Mouse (Mus musculus) gastrocnemius, postnatal 36 days (tissue): ENCODE data around the gene Cadps. TPM values are rescaled to one million over a fixed set of nuclear protein-coding genes. Genes with fewer than 3 reads are reported as not detected.
"Not testable (repeated sequence)": the region's sequence is repeated elsewhere in the genome, so short reads cannot be mapped to it uniquely, and the experiment has no call there.

Source experiments
- DNase-seq, 2 experiments: peaks; one replicate each; pipeline ENCODE4 v3.0.0; 2022
- intact Hi-C: fragments of 180-260 bp; cut with DNase I; formaldehyde crosslinking; loops from one replicate; pipeline ENCODE4 v1.15.1; 2025
- total RNA-seq, 2 experiments: library from RNA; stranded (reverse); gene quantifications; 2 replicates each; pipeline ENCODE4 v1.2.3; 2021

The Cadps gene
- total RNA-seq, 2 experiments from 2014 or later = not detected

DNA sequence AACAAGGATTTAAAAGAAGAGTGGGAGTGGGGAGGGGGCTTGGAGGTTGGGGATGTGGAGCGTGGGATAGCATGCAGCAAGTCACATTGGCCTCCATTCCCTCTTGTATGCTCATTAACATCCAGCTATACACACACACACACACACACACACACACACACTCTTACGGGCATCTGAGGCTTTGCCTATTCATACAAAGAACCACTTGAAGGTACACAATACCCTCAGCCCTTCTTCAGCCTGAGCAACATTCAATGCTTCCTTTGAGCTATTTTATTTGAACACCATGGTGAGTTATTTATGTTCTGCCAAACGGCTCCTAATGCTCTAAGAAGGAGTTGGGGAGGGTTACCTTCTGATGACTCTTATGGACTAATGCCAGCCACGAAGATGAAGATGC is 227.6 kb downstream of the Cadps start:
- intact Hi-C loops = no loop called here

DNA sequence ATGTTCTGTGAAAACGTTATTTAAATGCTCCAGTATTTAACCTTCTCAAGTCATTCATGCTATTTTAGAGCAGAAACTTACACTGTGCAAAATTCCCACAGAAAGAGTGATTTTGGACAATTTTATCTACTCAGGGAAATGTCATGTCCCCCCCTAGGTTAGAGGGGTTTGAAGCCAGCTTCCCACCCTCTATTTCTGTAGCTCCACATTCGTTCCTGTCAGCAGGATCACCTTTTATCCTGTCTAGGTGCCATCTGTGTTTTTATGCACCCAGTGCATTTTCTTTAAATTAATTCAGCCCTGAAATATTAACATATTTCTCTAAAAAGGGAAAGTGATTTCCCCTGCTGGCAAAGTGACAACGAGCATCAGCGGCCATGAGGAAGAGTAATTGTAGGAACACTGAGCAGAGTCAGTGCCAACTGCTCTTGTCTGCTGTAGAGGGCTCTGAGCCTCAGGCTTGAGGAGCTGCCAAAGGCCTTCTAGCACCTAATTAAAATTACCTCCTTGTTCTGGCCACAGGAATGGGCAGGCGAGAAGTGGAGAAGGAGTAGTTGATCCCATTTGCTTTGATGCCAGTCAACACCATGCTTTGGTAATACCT is 230.3 kb downstream of the Cadps start:
- intact Hi-C loops = no loop called here
- DNase-seq = no peak

More for the DNA sequence above, 227.6 kb downstream of the Cadps start:
- DNase-seq = no peak

- DNase-seq = no peak
- intact Hi-C loops = no loop called here
Measured at GRCm38 (mm10) chr14:12591829-12592228, 231.1 kb downstream of the Cadps start.

DNA sequence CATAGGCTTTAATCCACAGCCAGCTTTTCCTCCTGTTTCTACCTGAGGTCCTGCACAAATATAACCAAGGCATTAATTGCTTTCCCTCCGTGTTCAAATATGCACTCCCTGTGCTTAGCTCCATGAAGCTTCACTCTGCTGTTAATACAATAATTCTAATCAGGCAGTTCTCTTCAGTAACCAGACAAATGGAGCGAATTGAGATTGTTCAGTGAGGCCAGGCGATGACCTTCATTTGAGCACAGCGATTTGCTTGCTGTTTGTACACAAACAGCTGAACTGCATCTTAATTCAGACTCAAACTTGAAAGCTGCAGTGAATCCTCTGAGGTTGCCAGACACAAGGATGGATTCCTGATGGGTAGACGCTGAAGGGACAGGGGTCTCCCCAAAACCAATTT is 239.3 kb downstream of the Cadps start:
- DNase-seq = no peak
- intact Hi-C loops = no loop called here

- no peak for DNase-seq
- intact Hi-C loops = no loop called here
Measured at GRCm38 (mm10) chr14:12581657-12582056, 241.2 kb downstream of the Cadps start.

GRCm38 (mm10) chr14:12580786-12581185 is 242.1 kb downstream of the Cadps start:
- DNase-seq = no peak
- intact Hi-C loops = no loop called here

- DNase-seq = no peak
- intact Hi-C loops = loop anchor here (5.0 kb wide), 1 partner anchor 659 kb away; no protein-coding TSS in a partner anchor
Measured at GRCm38 (mm10) chr14:12578156-12578555, 244.7 kb downstream of the Cadps start.

DNA sequence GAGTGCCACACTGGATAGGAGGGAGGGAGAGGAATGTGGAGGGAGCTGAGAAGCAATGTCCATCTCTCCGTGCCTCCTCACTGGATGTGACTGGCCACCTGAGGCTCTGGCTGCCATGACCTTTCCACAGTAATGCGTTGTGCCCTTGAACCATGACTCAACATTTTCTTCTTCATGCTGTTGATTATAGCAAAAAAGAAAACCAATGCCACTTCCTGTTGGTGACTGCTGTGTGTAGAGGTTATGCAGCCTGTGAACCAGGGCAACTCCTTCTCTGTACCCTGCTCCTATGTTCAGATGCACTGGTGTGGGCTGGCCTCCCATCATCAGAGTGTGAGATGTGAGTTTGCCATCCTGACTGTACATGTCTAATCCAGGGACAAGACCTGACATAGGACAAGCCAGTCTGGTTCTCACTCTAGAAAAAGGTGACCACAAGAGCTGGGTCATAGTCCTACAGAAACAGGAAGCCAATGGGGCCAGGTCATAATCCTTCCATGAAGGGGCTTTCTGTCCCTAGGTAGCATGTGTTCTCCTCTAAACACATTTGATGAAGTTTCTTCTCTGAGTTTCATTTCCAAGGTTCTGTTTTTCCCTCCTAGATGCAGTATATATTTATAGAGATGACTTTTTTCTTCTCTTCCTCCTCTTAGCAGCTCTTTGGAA is 245.3 kb downstream of the Cadps start:
- no peak for DNase-seq
- intact Hi-C loops = loop anchor here (5.0 kb wide), 1 partner anchor 660 kb away; no protein-coding TSS in a partner anchor

DNA sequence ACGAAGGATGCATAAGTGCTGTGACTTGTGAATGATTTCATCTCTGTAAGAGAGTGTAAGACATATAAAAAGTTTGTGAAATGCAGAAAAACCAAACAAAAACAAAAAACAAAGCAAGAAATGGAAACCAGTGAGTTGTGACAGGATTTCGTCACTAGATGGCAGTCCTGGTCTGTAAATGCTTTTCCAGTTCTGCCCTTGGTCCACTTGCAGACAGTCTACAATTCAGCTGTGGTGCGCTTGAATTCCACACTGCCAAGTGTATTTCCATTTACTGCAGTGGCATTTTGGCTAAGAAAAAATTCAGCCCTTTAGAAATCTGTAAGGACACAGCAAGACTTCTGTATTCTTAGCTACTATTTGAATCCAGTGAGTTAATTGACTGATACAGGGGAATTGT is 247.8 kb downstream of the Cadps start:
- no peak for DNase-seq
- intact Hi-C loops = loop anchor here (5.0 kb wide), 1 partner anchor 662 kb away; no protein-coding TSS in a partner anchor

GRCm38 (mm10) chr14:12574336-12574735 is 248.5 kb downstream of the Cadps start:
- no peak for DNase-seq
- intact Hi-C loops = no loop called here

GRCm38 (mm10) chr14:12561730-12562129 is 261.1 kb downstream of the Cadps start:
- intact Hi-C loops, DNase-seq: not testable (repeated sequence)

GRCm38 (mm10) chr14:12560233-12560577 is 262.7 kb downstream of the Cadps start:
- DNase-seq = no peak
- intact Hi-C loops = no loop called here

DNA sequence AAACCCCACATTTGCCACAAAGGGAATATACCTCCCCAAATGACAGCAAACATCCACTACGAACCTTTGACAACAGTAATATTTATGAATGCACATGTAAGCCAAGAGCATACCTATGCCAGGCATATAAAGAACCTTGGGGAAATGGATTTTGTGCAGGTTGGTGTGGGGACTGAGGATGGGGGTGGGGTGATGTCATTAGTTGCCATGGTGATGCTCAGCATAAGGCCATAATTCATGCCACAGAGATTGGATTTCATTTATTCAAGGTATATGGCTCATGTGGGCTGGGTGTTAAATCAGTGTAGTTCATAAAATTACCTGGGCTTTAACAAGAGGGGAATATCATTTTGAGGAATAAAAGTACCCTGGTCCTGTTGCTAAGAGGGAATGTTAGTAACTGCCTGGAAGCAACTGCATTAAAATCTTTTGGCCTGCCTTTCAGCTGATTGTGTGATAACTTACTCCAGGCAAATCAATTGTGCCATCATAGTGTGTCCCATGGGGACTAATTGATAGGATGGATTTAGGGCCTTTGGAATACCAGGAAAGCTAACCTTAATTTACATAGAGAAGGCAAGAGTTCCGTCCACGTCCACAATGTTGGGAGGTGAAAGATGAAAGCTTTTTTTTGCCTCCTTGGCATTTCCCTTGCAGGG is 263.2 kb downstream of the Cadps start:
- intact Hi-C loops = no loop called here

DNA sequence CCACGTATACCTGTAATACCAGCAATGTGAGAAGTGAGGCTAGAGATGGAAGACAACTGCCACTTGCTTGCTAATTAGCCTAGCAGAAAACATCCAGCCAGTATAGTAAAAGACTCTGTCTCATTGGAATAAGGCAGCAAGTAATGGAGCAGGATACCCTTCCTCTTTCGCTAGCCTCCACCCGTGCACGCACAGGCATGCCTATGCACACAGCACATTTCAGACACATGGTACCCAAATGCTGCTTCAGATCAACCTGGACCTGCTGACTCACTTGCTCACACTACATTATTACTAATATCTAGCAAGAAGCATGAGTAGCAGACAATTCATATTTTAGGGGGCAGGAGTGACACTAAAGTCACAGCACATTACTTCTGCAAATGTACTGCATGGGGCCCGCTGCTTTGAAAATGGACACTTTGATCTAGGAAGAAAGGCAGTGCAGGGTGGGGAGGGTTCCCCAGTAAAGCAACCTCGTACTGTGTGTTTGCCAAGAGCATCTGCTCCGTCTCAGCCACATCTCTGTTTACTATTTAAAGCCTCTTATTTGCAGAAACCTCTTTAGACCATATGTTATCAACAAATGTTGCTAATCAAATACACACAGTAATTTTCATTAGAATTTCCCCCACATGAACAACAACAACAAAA is 263.8 kb downstream of the Cadps start:
- no peak for DNase-seq
- intact Hi-C loops = no loop called here

More for the DNA sequence above, 263.2 kb downstream of the Cadps start:
- no peak for DNase-seq

- DNase-seq = no peak
- intact Hi-C loops = no loop called here
Measured at GRCm38 (mm10) chr14:12554486-12554885, 268.4 kb downstream of the Cadps start.

DNA sequence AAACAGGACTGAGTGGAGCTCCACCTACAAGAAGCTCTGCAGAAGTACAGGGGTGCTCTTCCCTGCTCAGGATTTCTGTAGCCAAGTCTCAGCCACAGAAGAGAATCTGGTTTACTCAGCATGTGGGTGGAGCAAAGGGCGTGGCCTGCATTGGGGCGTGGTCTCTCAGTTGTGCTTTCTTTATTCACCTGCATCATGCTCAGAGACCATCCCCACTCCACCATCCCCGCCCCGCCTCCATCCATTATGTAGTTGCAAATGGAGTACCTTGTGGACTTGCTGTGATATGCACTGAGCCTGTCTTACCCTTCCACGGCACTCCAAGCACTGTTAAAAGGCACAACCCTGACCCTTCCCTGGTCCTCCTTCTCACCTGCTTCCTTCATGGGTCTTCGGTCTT is 271.5 kb downstream of the Cadps start:
- intact Hi-C loops = no loop called here
- no peak for DNase-seq

GRCm38 (mm10) chr14:12550931-12551330 is 271.9 kb downstream of the Cadps start:
- intact Hi-C loops = no loop called here
- no peak for DNase-seq

DNA sequence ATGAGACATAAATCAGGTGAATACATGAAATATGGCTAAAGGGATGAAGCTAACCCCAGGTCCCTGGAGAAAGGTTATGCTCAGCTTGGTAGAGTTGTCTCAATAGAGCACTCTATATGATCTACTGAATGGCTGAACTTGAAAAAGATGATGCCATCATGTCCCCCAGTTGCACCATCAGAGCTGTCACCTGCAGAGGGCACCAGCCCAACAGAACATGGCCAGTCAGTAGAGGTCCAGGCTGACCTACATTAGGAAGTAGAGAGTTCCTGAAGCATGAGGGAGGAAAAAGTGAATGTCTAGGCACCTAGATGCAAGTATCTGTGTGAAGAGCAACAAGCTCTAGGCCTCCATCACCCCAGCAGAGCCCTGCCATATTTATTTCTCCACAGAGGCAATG is 273.6 kb downstream of the Cadps start:
- intact Hi-C loops = no loop called here
- DNase-seq = no peak

DNA sequence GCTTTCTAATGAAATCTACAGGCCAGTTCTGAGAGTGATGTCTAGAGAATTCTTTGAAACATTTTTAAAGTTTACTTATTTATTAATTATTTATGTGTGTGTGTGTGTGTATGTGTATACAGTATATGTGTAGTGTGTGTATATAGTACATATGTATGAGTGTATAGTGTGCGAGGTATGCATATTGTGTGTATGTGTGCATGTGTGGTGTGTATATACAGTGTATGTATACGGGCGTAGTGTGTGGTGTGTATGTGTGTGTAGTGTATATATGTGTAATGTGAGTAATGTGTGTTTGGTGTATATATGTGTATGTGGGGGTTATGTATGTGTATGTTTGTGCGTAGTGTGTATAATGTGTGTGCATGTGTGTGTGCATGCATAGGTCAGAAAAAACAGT is 275.4 kb downstream of the Cadps start:
- no peak for DNase-seq
- intact Hi-C loops = no loop called here

GRCm38 (mm10) chr14:12541733-12542132 is 281.1 kb downstream of the Cadps start:
- DNase-seq = no peak
- intact Hi-C loops = no loop called here

GRCm38 (mm10) chr14:12539071-12539470 is 283.8 kb downstream of the Cadps start:
- no peak for DNase-seq
- intact Hi-C loops = no loop called here
